In the genomic region with DNA sequence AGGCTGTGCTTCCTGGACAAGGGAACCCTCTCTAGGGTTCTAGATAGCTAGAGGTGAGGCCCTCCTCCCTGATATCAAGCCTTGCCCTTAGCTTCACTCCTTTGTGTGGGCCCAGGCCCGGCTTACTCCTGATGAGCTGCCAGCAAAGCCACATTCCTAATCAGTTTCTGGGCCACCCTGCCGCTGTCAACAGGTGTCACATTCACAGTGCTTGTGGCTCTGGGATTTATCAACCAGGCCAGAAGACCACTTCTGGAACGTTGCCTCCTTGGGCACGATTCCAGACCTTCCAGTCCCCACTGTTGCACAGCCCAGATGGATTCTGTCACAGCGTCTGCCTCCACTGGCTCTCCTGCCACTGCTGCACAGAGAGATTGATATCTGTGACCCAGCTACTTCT, we compare ENCODE assay signal across 1 mouse cellular context.
A peak's percentile ranks its signal among the peaks of the same experiment; 100 is the strongest.
TF ChIP-seq lines count a peak whose summit lies in the region.

No protein-coding gene starts in this region.

TF ChIP-seq in MEL, 35 proteins besides CTCF, POLR2A, EP300 and RAD21:
- TF ChIP-seq ETS1 (IDR thresholded peaks at IDR 0.05; ENCODE audit: low read depth, low read length), result 0 out of 2 replicates have a peak, but pooled peaks have one; percentile 50
- no peak for TF ChIP-seq KAT2A (conservative IDR thresholded peaks at IDR 0.05; ENCODE audit: low read depth, low read length)
- TF ChIP-seq NRF1 (IDR thresholded peaks at IDR 0.05; ENCODE audit: insufficient read depth, low read depth, low read length, poor library complexity, severe bottlenecking), result no peak
- peak; percentile 69 for TF ChIP-seq TAL1 (IDR thresholded peaks at IDR 0.05; ENCODE audit: low read length)
- TF ChIP-seq GATA1 (IDR thresholded peaks at IDR 0.05; ENCODE audit: low read depth, low read length), result peak; percentile 54
- 0 out of 2 replicates have a peak, but pooled peaks have one; percentile 17 for TF ChIP-seq MYB (IDR thresholded peaks at IDR 0.05; ENCODE audit: low read depth, low read length)
- TF ChIP-seq SMC3 (IDR thresholded peaks at IDR 0.05; ENCODE audit: low read depth, low read length), result no peak
- peak; percentile 55; the same call in 1 of the 2 replicates for TF ChIP-seq RCOR1 (IDR thresholded peaks at IDR 0.05; ENCODE audit: low read depth, low read length)
- no peak for TF ChIP-seq CHD2 (IDR thresholded peaks at IDR 0.05; ENCODE audit: low read length)
- peak; percentile 89 for TF ChIP-seq TCF12 (IDR thresholded peaks at IDR 0.05; ENCODE audit: low read depth, low read length)
TF ChIP-seq in MEL: peak in this region for 6.
